Mouse (Mus musculus): Measurements from ENCODE around the gene Pdia6.

- no peak for TF ChIP-seq HCFC1 (IDR thresholded peaks at IDR 0.05; ENCODE audit: borderline replicate concordance, insufficient read depth, low read length)
- no peak for TF ChIP-seq MAFK (IDR thresholded peaks at IDR 0.05; ENCODE audit: insufficient read depth, low read depth, low read length)
- no peak for TF ChIP-seq ZC3H11A (IDR thresholded peaks at IDR 0.05; ENCODE audit: borderline replicate concordance, low read depth, low read length)
Measured at GRCm38 (mm10) chr12:17289913-17290312, 23.6 kb downstream of the Pdia6 start.
